Mouse (Mus musculus) hindbrain, postnatal 0 days (tissue): ENCODE measurements at regions not wholly inside any gene's neighbourhood (a gene's known extent, or its start where the extent isn't known, plus 50 kb on each side); places are given as distances from the start of the nearest gene placed in this dataset.

Experiments used
- ATAC-seq: fragments of 200-750 bp; cut with Nextera tagmentation; 2 replicates; pipeline ENCODE4 v1.8.0; 2017; ENCODE audit warnings: mild to moderate bottlenecking, moderate TSS enrichment, moderate library complexity
- DNase-seq: peaks from one replicate; pipeline ENCODE4 v3.0.0-alpha.2; 2015; ENCODE audit warnings: low spot score
- H3K27ac ChIP-seq: fragments of 300-500 bp; sonication (generic); 2 replicates; pipeline ENCODE4 v1.5.1; 2014; ENCODE audit warnings: mild to moderate bottlenecking
- H3K27me3 ChIP-seq: fragments of 300-500 bp; sonication (generic); 2 replicates; pipeline ENCODE4 v1.6.1; 2014; ENCODE audit warnings: low read length, mixed read lengths; ENCODE audit not compliant: insufficient read depth
- H3K36me3 ChIP-seq: fragments of 300-500 bp; sonication (generic); 2 replicates; pipeline ENCODE4 v1.6.1; 2014; ENCODE audit warnings: low read length, mixed read lengths; ENCODE audit not compliant: insufficient read depth
- H3K4me1 ChIP-seq: fragments of 300-500 bp; sonication (generic); 2 replicates; pipeline ENCODE4 v1.6.1; 2014; ENCODE audit warnings: antibody characterized with exemption, low read length, mixed read lengths; ENCODE audit not compliant: insufficient read depth
- H3K4me2 ChIP-seq: fragments of 300-500 bp; sonication (generic); 2 replicates; pipeline ENCODE4 v1.6.1; 2014; ENCODE audit warnings: low read depth, mild to moderate bottlenecking, low read length, moderate library complexity, mixed read lengths
- H3K4me3 ChIP-seq: fragments of 300-500 bp; sonication (generic); 2 replicates; pipeline ENCODE4 v1.5.1; 2014; ENCODE audit warnings: low read length
- H3K9ac ChIP-seq: fragments of 300-500 bp; sonication (generic); replicated peaks from 2 replicates; pipeline ENCODE4 v1.6.1; 2014; ENCODE audit warnings: mild to moderate bottlenecking, low read length, moderate library complexity, mixed read lengths
- H3K9me3 ChIP-seq: fragments of 300-500 bp; sonication (generic); 2 replicates; pipeline ENCODE4 v1.6.1; 2016; ENCODE audit warnings: low read length, mixed read lengths
- CTCF ChIP-seq: IDR thresholded peaks from 2 replicates; pipeline ENCODE4 v1.5.1; 2016; ENCODE audit warnings: antibody characterized with exemption, control low read depth, low read depth
- WGBS: fragments of 180-500 bp; shearing (Covaris S2); extraction: QIAGEN DNeasy Blood & Tissue Kit; methylation state at CpG from one replicate; pipeline ENCODE4 v1.1.7; 2014; 5-methylcytosine and 5-hydroxymethylcytosine counted together

DNA sequence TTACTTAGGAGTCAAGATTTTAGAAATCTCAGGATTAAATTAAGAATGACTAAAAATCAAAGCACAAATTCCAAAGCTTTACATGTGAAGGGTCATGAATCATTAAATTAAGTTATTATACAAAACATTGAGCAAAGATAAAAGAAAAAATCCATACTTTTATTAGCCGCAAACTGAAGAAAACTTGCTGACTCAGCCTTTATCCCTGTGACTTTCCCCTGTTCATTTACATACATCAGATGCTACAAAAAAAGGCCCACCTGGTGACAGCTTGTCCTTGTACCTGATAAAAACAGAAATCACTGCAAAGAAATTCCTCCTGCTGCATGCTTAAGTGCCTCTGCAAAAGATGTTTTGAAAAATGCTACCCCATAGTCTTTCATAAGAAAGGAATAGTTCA is 2555.9 kb upstream of the Pcdh20 start:
- WGBS = 91% methylated on average over 1 of the region's 1 CpGs
- no peaks in the 10 kb centered on the region for H3K4me1 ChIP-seq
- no peak overlapping the region for H3K4me2 ChIP-seq
- no peak overlapping the region for H3K4me3 ChIP-seq
- H3K27ac ChIP-seq = no peak overlapping the region
- no peak for ATAC-seq
- TF ChIP-seq CTCF = no peak
- H3K9ac ChIP-seq = no peak overlapping the region
- H3K27me3 ChIP-seq = no peaks in the 10 kb centered on the region
- no peaks in the 10 kb centered on the region for H3K36me3 ChIP-seq
- H3K9me3 ChIP-seq = no peaks in the 10 kb centered on the region
- DNase-seq = no peak

DNA sequence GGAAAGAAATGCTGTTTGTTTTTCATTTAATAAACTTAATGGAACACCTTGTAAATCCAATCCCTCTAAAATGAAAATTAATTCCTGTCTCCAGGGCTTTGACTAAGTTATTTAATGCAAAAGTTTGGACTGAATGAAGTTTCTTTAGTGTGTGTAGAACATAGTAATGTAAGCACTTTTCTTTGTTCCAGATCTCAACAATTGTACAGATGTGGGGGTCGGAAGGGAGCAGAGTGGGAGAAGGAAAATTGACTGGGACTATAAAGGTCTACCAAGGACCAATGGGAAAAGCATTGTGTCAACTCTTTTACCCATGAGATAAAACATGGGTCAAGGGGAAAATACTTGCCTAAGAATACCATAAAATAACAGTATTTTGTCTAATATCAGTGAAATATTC is 2548.9 kb upstream of the Pcdh20 start:
- ATAC-seq = no peak
- no peaks in the 10 kb centered on the region for H3K36me3 ChIP-seq
- no peak for DNase-seq
- no peak for TF ChIP-seq CTCF
- H3K27ac ChIP-seq = no peak overlapping the region
- H3K9ac ChIP-seq = no peak overlapping the region
- H3K9me3 ChIP-seq = no peaks in the 10 kb centered on the region
- H3K4me2 ChIP-seq = no peak overlapping the region
- no peak overlapping the region for H3K4me3 ChIP-seq
- no peaks in the 10 kb centered on the region for H3K4me1 ChIP-seq
- no peaks in the 10 kb centered on the region for H3K27me3 ChIP-seq
- 82% methylated on average over 1 of the region's 1 CpGs for WGBS

DNA sequence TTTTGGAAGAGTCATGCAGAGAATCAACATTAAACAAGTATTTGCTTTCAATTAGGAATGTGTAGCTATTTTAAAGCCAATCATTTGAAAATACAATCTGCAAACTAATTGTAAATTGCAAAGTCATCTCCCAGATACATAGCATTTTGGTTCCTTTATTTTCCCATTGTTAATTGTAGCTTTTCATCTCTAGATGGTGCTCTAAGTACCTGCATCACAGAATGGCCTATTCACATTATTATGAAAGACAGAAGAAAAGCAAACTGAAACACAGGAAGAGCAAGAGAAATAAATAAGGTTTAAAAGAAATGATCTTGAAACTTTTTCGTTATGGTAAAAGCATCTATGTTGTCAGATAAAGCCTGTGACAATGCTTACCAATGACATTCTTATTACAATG is 2543.5 kb upstream of the Pcdh20 start:
- no peak overlapping the region for H3K27ac ChIP-seq
- 65% methylated on average over 1 of the region's 1 CpGs for WGBS
- H3K4me2 ChIP-seq = no peak overlapping the region
- ATAC-seq = no peak
- no peak overlapping the region for H3K9ac ChIP-seq
- H3K4me3 ChIP-seq = no peak overlapping the region
- H3K4me1 ChIP-seq = no peaks in the 10 kb centered on the region
- H3K36me3 ChIP-seq = no peaks in the 10 kb centered on the region
- H3K27me3 ChIP-seq = no peaks in the 10 kb centered on the region
- peak; percentile 53 for DNase-seq
- TF ChIP-seq CTCF = peak; percentile 60
- H3K9me3 ChIP-seq = no peaks in the 10 kb centered on the region
